Mouse (Mus musculus) kidney, embryonic 16.5 days (tissue): ENCODE measurements around the gene Ubl3. TPM values are rescaled to one million over a fixed set of nuclear protein-coding genes. Genes with fewer than 3 reads are reported as not detected.

Source experiments
- ATAC-seq: fragments of 200-750 bp; cut with Nextera tagmentation; 2 replicates; pipeline ENCODE4 v1.8.0; 2017; ENCODE audit warnings: moderate TSS enrichment; ENCODE audit not compliant: low FRiP score, low TSS enrichment
- H3K27ac ChIP-seq: fragments of 300-500 bp; sonication (generic); 2 replicates; pipeline ENCODE4 v1.5.1; 2014; ENCODE audit warnings: low read length
- H3K27me3 ChIP-seq: fragments of 300-500 bp; sonication (generic); 2 replicates; pipeline ENCODE4 v1.6.1; 2014; ENCODE audit warnings: low read length, control low read depth, mixed read lengths; ENCODE audit not compliant: insufficient read depth
- H3K36me3 ChIP-seq: fragments of 300-500 bp; sonication (generic); 2 replicates; pipeline ENCODE4 v1.6.1; 2014; ENCODE audit warnings: low read length, control low read depth, mixed read lengths; ENCODE audit not compliant: insufficient read depth
- H3K4me1 ChIP-seq: fragments of 300-500 bp; sonication (generic); 2 replicates; pipeline ENCODE4 v1.6.1; 2014; ENCODE audit warnings: low read length, control low read depth, mixed read lengths; ENCODE audit not compliant: insufficient read depth
- H3K4me2 ChIP-seq: fragments of 300-500 bp; sonication (generic); replicated peaks from 2 replicates; pipeline ENCODE4 v1.6.1; 2014; ENCODE audit warnings: low read depth, low read length
- H3K4me3 ChIP-seq: fragments of 300-500 bp; sonication (generic); 2 replicates; pipeline ENCODE4 v1.5.1; 2014; ENCODE audit warnings: mild to moderate bottlenecking, low read length
- H3K9ac ChIP-seq: fragments of 300-500 bp; sonication (generic); replicated peaks from 2 replicates; pipeline ENCODE4 v1.6.1; 2014; ENCODE audit warnings: low read length
- H3K9me3 ChIP-seq: fragments of 300-500 bp; sonication (generic); 2 replicates; pipeline ENCODE4 v1.6.1; 2016; ENCODE audit warnings: low read length, control low read depth
- WGBS: fragments of 180-500 bp; shearing (Covaris S2); extraction: QIAGEN DNeasy Blood & Tissue Kit; methylation state at CpG from one replicate; pipeline ENCODE4 v1.1.7; 2014; 5-methylcytosine and 5-hydroxymethylcytosine counted together
- polyA plus RNA-seq: library from polyadenylated mRNA; unstranded; fragments of >200 nt; fragmentation: Nextera tagmentation; extraction: Ambion mirVana; gene quantifications from 2 replicates; pipeline ENCODE4 v1.2.1, GENCODE M21; 2015

Gene Ubl3
- 49.2 and 76.4 TPM in 2 replicates for polyA plus RNA-seq

DNA sequence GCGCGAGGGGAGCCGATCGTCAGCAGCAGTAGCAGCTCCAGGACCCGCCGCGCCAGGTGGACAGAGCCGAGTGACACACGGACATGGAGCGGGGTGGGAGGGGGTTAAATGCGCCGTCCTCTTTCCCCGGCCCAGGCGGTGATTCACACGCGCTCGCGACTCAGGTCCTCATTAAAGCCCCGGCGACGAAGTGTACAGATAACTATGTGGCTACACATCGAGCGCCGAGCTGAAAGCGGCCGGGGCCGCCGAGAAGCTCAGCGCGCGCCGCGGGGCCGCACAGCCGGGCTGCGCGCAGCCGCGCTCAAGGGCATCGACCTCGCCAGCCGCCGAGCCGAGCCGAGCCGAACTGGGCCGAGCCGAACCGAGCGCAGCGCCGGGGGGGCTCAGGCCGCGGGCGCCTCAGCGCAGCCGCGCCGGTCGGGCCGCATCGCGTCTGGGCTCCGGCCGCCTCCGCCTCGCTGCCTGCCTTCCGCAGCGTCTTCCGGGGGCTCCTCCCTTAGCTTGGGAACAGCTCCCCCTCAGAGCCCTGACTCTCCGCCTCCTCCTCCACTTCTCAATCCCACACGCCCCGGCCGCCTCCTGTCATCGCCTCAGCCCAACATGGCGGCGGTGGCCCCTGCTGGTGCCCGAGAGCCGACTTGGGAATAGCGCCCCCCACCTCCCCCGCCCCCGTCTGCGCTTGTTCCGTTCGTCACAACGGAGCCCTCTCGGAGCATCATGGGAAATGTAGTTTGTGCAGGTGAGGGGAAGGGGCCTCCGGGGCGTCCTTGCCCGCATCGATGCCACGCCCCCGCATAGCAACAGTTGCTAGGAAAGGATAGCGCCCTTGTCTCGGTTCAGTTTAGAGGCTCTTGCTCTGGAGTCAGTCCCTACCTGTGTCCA is at the start of gene Ubl3:
TSS of gene Ubl3 (minus strand) at position 603 of the 885 bp plus-strand sequence.
- peak; percentile 98 for ATAC-seq
- Histone ChIP-seq H3K36me3 (no peaks in the 10 kb centered on the region), H3K4me1 (peaks cover 21% of the 10 kb centered on the region), H3K9me3 (no peaks in the 10 kb centered on the region), H3K4me3 (peak within 1 kb of the TSS; percentile 57), H3K4me2 (peak within 1 kb of the TSS; percentile 90), H3K27ac (peak within 1 kb of the TSS; percentile 98), H3K27me3 (peaks cover 3% of the 10 kb centered on the region; the same call in 1 of the 2 replicates), H3K9ac (peak within 1 kb of the TSS; percentile 85)
- under 1% methylated on average over 84 of the region's 95 CpGs for WGBS

- peaks cover 4% of the 10 kb centered on the region; the same call in 1 of the 2 replicates for H3K4me1 ChIP-seq
- peak; percentile 90 for ATAC-seq
- H3K4me2 ChIP-seq = no peak overlapping the region
- no peaks in the 10 kb centered on the region for H3K36me3 ChIP-seq
- no peak overlapping the region for H3K9ac ChIP-seq
- no peak overlapping the region for H3K4me3 ChIP-seq
- H3K27me3 ChIP-seq = no peaks in the 10 kb centered on the region
- H3K9me3 ChIP-seq = no peaks in the 10 kb centered on the region
- H3K27ac ChIP-seq = peak overlapping the region; percentile 68
- WGBS = 36% methylated on average over 9 of the region's 9 CpGs
Measured at GRCm38 (mm10) chr5:148598376-148598775, 45.8 kb upstream of the Ubl3 start.

DNA sequence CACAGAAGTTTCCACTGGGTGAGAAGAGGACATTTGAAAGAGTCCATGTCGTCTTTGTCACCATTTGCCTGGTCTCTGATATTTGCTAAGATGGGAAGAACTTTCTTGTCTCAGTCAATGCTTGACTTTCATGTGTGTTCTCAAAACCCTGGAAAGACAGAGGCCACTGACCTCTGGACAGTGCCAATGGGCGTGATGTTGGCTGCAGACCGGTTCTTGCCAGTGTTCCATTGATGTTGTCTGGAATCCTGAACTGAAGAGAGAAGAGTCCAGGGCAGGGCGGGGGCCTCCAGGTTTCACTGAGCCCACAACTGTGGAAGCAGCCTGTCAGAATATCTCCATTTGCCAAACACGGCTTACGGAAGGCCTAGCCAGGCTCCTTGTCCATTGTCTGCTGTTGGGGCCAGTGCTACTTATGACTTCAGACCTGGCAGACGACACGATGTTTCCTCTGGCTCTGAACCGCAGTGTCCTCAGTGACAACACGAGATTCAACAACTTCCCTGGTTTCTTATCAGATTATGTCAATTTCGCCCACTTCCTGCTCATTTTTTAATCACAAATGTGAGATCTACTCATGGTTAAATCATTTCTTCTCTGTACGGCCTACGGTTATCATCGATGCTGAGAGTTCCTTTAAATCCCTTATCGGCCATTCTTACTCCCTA is 43.6 kb upstream of the Ubl3 start:
- 88% methylated on average over 15 of the region's 15 CpGs for WGBS
- H3K4me1 ChIP-seq = peaks cover 8% of the 10 kb centered on the region; the same call in 1 of the 2 replicates
- H3K36me3 ChIP-seq = no peaks in the 10 kb centered on the region
- ATAC-seq = no peak
- H3K27ac ChIP-seq = no peak overlapping the region
- no peak overlapping the region for H3K9ac ChIP-seq
- H3K4me3 ChIP-seq = no peak overlapping the region
- H3K4me2 ChIP-seq = no peak overlapping the region
- H3K9me3 ChIP-seq = no peaks in the 10 kb centered on the region
- no peaks in the 10 kb centered on the region for H3K27me3 ChIP-seq

DNA sequence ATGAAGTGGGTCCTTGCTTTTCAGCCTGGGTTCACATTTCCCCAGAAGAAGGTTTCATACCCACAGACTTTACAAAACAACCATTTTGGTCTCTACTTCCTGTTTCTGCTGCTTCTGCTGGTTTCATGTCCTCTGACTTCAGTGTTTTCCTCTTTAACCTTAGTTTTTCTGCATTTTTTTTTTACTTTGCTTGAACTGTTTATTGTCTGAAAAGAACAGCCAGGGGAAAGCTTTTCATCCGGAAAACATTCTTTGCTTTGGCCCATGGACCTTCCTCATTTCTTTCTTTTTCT is 42.8 kb upstream of the Ubl3 start:
- 82% methylated on average over 1 of the region's 1 CpGs for WGBS

DNA sequence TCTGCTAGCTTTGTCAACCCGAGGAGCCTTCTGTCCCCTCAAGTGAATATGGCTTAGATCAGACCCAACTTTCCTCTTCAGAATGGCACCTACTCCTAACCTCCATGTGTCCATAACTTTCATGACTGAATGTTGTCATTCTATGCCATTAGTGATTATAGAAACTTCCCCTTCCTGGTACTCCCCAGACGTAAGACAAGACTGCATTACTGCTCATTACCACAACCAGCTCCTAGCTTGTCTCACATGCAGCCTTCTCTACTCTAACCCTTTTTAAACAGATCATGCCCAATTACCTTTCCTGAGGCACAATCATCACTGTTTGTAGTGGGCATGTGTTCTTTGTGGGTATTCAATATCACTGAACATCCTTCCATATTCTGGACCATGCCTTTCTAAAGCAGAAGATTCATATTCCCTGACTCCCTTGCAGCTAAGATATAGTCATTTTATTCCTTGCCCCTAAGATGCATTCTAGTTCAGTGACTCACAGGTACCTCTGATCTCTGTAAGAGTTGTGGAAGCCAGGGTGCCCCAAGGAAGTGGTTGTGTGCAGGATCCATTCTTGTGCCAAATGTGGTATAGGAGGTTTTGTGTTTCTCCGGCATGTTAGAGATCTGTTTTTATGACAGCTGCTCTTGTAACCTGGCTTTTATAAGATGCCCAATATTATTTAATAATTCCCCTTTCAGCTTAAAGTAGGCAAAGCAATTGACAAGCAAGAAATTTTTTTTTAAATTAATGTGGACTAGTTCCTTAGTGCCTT is 42.3 kb upstream of the Ubl3 start:
- Histone ChIP-seq H3K36me3 (no peaks in the 10 kb centered on the region), H3K9ac (no peak overlapping the region), H3K27ac (no peak overlapping the region), H3K27me3 (no peaks in the 10 kb centered on the region), H3K9me3 (no peaks in the 10 kb centered on the region), H3K4me2 (no peak overlapping the region), H3K4me1 (peaks cover 8% of the 10 kb centered on the region; the same call in 1 of the 2 replicates), H3K4me3 (no peak overlapping the region)
- ATAC-seq = no peak
- 78% methylated on average over 3 of the region's 3 CpGs for WGBS

More for the DNA sequence above, 42.8 kb upstream of the Ubl3 start:
- no peaks in the 10 kb centered on the region for H3K9me3 ChIP-seq
- H3K4me3 ChIP-seq = no peak overlapping the region
- no peak overlapping the region for H3K27ac ChIP-seq
- no peak for ATAC-seq
- H3K27me3 ChIP-seq = no peaks in the 10 kb centered on the region
- no peaks in the 10 kb centered on the region for H3K36me3 ChIP-seq
- no peak overlapping the region for H3K4me2 ChIP-seq
- no peak overlapping the region for H3K9ac ChIP-seq
- peaks cover 8% of the 10 kb centered on the region; the same call in 1 of the 2 replicates for H3K4me1 ChIP-seq

DNA sequence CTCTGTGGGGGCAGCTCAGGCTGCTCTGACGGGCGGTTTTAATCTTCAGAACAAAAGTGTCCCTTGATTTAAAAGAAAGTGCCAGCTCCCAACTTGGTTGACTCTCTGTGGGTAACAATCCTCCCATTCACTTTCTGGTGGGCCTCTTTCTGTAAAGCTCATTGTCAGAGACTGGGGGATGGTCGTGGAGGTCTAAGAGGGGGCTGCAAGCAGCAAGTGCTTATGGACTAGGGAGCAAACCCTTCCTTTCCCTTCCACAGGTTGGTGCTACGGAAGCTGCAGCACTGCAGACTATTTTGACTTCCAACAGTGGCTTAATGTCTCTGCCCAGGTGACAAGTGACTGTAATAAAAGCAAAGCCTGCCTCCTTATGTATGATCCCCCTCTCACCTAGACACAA is 41.0 kb upstream of the Ubl3 start:
- H3K27ac ChIP-seq = no peak overlapping the region
- WGBS = 64% methylated on average over 4 of the region's 4 CpGs
- H3K9me3 ChIP-seq = no peaks in the 10 kb centered on the region
- H3K27me3 ChIP-seq = no peaks in the 10 kb centered on the region
- H3K4me2 ChIP-seq = no peak overlapping the region
- peaks cover 5% of the 10 kb centered on the region; the same call in 1 of the 2 replicates for H3K4me1 ChIP-seq
- no peak for ATAC-seq
- H3K36me3 ChIP-seq = no peaks in the 10 kb centered on the region
- H3K4me3 ChIP-seq = no peak overlapping the region
- no peak overlapping the region for H3K9ac ChIP-seq

GRCm38 (mm10) chr5:148591448-148591862 is 38.9 kb upstream of the Ubl3 start:
- Histone ChIP-seq H3K9ac (no peak overlapping the region), H3K27me3 (no peaks in the 10 kb centered on the region), H3K4me3 (no peak overlapping the region), H3K4me2 (no peak overlapping the region), H3K36me3 (no peaks in the 10 kb centered on the region), H3K9me3 (no peaks in the 10 kb centered on the region), H3K4me1 (peaks cover 4% of the 10 kb centered on the region; the same call in 1 of the 2 replicates), H3K27ac (no peak overlapping the region)
- no peak for ATAC-seq
- WGBS = 36% methylated on average over 7 of the region's 7 CpGs

GRCm38 (mm10) chr5:148590603-148591447 is 38.2 kb upstream of the Ubl3 start:
- Histone ChIP-seq H3K36me3 (no peaks in the 10 kb centered on the region), H3K27ac (no peak overlapping the region), H3K9ac (no peak overlapping the region), H3K4me2 (no peak overlapping the region), H3K27me3 (no peaks in the 10 kb centered on the region), H3K9me3 (no peaks in the 10 kb centered on the region), H3K4me1 (peaks cover 4% of the 10 kb centered on the region; the same call in 1 of the 2 replicates), H3K4me3 (no peak overlapping the region)
- 64% methylated on average over 20 of the region's 20 CpGs for WGBS
- no peak for ATAC-seq

- Histone ChIP-seq H3K9me3 (peaks cover under 1% of the 10 kb centered on the region; the same call in 1 of the 2 replicates), H3K27me3 (no peaks in the 10 kb centered on the region), H3K27ac (no peak overlapping the region), H3K4me2 (no peak overlapping the region), H3K4me1 (peaks cover 4% of the 10 kb centered on the region; the same call in 1 of the 2 replicates), H3K9ac (no peak overlapping the region), H3K36me3 (no peaks in the 10 kb centered on the region), H3K4me3 (no peak overlapping the region)
- WGBS = 86% methylated on average over 3 of the region's 3 CpGs
- ATAC-seq = no peak
Measured at GRCm38 (mm10) chr5:148588987-148589386, 36.4 kb upstream of the Ubl3 start.
